Mouse (Mus musculus) liver, embryonic 12.5 days (tissue): ENCODE results near the gene Aspscr1. TPM values are rescaled to one million over a fixed set of nuclear protein-coding genes. Genes with fewer than 3 reads are reported as not detected.

Source experiments
- ATAC-seq: fragments of 200-750 bp; cut with Nextera tagmentation; 2 replicates; pipeline ENCODE4 v1.8.0; 2017; ENCODE audit warnings: moderate number of reproducible peaks, mild to moderate bottlenecking, moderate library complexity
- H3K27ac ChIP-seq: fragments of 300-500 bp; sonication (generic); 2 replicates; pipeline ENCODE4 v1.5.1; 2016; ENCODE audit warnings: mild to moderate bottlenecking
- H3K27me3 ChIP-seq: fragments of 300-500 bp; sonication (generic); replicated peaks from 2 replicates; pipeline ENCODE4 v1.6.1; 2016; ENCODE audit warnings: mild to moderate bottlenecking, moderate library complexity
- H3K36me3 ChIP-seq: fragments of 300-500 bp; sonication (generic); 2 replicates; pipeline ENCODE4 v1.6.1; 2016; ENCODE audit warnings: mild to moderate bottlenecking, moderate library complexity
- H3K4me1 ChIP-seq: fragments of 300-500 bp; sonication (generic); 2 replicates; pipeline ENCODE4 v1.6.1; 2016
- H3K4me2 ChIP-seq: fragments of 300-500 bp; sonication (generic); 2 replicates; pipeline ENCODE4 v1.6.1; 2016; ENCODE audit warnings: mild to moderate bottlenecking, moderate library complexity
- H3K4me3 ChIP-seq: fragments of 300-500 bp; sonication (generic); 2 replicates; pipeline ENCODE4 v1.5.1; 2016; ENCODE audit warnings: mild to moderate bottlenecking, moderate library complexity
- H3K9ac ChIP-seq: fragments of 300-500 bp; sonication (generic); 2 replicates; pipeline ENCODE4 v1.6.1; 2016; ENCODE audit warnings: mild to moderate bottlenecking, moderate library complexity
- H3K9me3 ChIP-seq: fragments of 300-500 bp; sonication (generic); replicated peaks from 2 replicates; pipeline ENCODE4 v1.6.1; 2016; ENCODE audit warnings: mild to moderate bottlenecking, moderate library complexity
- WGBS: fragments of 180-500 bp; shearing (Covaris S2); methylation state at CpG from one replicate; pipeline ENCODE4 v1.1.7; 2016; ENCODE audit not compliant: insufficient replicate concordance; 5-methylcytosine and 5-hydroxymethylcytosine counted together
- polyA plus RNA-seq: library from polyadenylated mRNA; unstranded; fragments of >200 nt; fragmentation: Nextera tagmentation; extraction: Ambion mirVana; gene quantifications from 2 replicates; pipeline ENCODE4 v1.2.1, GENCODE M21; 2016

Gene Aspscr1
- polyA plus RNA-seq, 1 experiment from 2014 or later: 65.2 TPM

DNA sequence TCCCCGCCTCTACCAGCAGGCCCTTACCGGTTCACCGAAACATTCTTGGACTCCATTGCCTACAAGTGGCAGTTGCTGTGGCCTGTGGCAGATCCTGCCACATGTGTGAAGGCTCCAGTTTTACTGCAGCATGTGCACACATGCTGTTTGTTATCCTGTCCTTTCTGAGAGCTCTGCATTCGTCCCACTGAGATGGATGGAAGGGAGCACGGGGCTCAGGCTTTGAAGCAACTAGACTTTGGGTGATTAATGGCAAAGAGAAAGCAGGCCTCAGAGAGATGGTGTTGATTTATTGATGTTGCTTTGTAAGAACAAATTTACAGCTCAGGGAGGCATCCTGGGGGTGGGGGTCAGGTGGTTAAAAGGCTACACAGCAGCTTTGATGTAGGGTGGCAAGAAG, 37.9 kb downstream of the Aspscr1 start:
- WGBS: 79% methylated on average over 5 of the region's 5 CpGs
- no peak overlapping the region for H3K9ac ChIP-seq
- no peak overlapping the region for H3K4me3 ChIP-seq
- ATAC-seq: no peak
- H3K27ac ChIP-seq: no peak overlapping the region
- H3K27me3 ChIP-seq: no peaks in the 10 kb centered on the region
- H3K36me3 ChIP-seq: peaks cover 53% of the 10 kb centered on the region
- peaks cover 39% of the 10 kb centered on the region for H3K4me1 ChIP-seq
- H3K4me2 ChIP-seq: no peak overlapping the region
- H3K9me3 ChIP-seq: no peaks in the 10 kb centered on the region

- no peak for ATAC-seq
- WGBS: 60% methylated on average over 8 of the region's 8 CpGs
- Histone ChIP-seq H3K4me3 (peak overlapping the region; percentile 75; the same call in 1 of the 2 replicates), H3K27ac (no peak overlapping the region), H3K27me3 (no peaks in the 10 kb centered on the region), H3K9ac (peak overlapping the region; percentile 83; the same call in 1 of the 2 replicates), H3K4me2 (peak overlapping the region; percentile 99), H3K9me3 (no peaks in the 10 kb centered on the region), H3K4me1 (peaks cover 29% of the 10 kb centered on the region), H3K36me3 (peaks cover 56% of the 10 kb centered on the region)
These were observed 39.3 kb downstream of the Aspscr1 start for GRCm38 (mm10) chr11:120711980-120712604.

DNA sequence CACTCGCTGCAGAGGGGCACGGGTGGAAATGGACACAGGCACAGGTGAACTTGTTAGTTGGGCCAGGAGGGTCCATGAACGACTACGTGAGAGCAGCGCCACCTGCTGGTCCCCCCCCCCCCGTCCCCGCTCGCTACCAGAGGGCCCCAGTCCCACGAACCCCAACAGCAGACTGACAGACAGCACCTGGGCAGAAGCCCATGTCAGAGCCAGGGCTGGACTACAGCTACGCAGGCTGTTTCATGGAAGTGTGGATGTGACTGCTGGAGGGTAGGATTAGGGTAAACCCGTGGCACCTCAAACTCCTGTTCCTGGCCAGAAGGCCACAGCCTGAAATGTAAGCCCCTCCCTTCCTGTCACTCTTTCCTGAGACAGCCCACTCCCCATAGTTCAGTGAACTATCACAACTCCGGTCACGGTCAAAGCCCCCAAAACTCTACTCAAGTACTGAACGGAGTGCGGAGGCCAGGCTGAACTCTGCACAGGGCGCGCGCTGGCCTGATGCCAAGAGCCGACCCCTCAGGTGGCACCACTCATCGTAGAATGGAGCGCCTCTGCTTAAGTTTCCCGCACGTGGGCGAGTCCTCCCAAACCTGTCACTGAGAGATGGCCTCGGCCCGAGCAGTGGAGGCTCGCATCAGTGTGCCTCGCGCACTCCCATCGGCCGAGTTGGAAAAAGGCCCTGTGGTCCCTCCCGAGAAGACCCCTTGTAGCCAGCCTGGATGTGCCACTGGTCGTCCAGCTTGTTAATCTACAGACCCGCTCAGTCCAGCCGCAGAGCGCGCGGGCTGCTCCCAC, 40.2 kb downstream of the Aspscr1 start:
- Histone ChIP-seq H3K4me2 (peak overlapping the region; percentile 99), H3K4me1 (peaks cover 25% of the 10 kb centered on the region), H3K36me3 (peaks cover 65% of the 10 kb centered on the region), H3K27me3 (no peaks in the 10 kb centered on the region), H3K9me3 (no peaks in the 10 kb centered on the region), H3K9ac (peak overlapping the region; percentile 83), H3K4me3 (peak overlapping the region; percentile 75), H3K27ac (peak overlapping the region; percentile 77)
- WGBS: under 1% methylated on average over 38 of the region's 38 CpGs
- peak; percentile 27 for ATAC-seq

DNA sequence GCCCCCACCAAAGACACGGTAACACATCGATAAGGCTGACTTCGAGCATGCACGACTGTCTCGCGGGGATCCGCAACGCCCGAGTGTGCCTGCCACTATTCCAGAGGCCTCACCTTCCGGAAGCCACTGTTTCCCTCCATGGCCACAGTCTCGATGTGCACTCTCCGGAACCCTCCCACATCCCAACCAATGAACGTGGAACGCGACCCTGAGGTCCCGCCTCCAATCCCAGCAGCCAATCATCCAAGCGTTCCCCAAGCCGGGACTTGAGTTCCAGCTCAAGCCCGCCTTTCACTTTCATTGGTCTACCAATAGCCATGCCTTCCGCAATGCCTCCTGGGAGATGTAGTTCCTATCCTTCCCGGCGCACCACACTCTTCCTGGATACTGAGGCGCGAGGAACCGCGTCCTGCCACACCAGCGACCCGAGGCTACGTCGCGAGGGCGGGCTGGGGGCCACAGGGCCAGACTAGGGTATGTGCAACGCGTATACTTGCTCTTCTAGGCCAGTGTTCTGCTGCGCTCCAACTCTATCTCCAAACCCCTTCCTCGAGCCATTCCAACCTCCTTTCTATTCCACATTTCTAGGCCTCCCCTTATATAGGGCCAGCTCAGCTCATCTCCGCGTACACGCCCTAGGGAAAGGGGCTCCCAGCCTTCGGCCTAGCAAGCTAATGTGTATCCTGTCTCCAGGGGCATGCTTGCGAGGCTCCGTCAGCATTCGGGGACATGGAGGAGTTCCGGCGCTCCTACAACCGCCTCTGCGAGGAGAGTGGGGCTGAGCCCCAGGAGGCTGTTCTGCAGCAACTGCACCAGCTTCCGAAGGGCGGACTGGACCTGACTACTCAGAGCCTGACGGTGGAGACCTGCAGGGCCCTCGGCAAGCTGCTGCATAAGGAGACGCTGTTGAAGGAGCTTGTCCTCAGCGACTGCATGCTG, 41.1 kb downstream of the Aspscr1 start, which contains the start of the genes Cenpx and Lrrc45:
Cenpx (minus strand) TSS at position 159 of the 939 bp plus-strand sequence.
Lrrc45 (plus strand) TSS at position 346 of the 939 bp plus-strand sequence.
- Histone ChIP-seq H3K27me3 (no peaks in the 10 kb centered on the region), H3K9me3 (no peaks in the 10 kb centered on the region), H3K9ac (peak within 1 kb of the TSS; percentile 83), H3K36me3 (peaks cover 68% of the 10 kb centered on the region), H3K4me2 (peak within 1 kb of the TSS; percentile 99), H3K4me1 (peaks cover 25% of the 10 kb centered on the region), H3K4me3 (peak within 1 kb of the TSS; percentile 75), H3K27ac (peak within 1 kb of the TSS; percentile 77)
- ATAC-seq: peak; percentile 96
- 3% methylated on average over 53 of the region's 53 CpGs for WGBS

DNA sequence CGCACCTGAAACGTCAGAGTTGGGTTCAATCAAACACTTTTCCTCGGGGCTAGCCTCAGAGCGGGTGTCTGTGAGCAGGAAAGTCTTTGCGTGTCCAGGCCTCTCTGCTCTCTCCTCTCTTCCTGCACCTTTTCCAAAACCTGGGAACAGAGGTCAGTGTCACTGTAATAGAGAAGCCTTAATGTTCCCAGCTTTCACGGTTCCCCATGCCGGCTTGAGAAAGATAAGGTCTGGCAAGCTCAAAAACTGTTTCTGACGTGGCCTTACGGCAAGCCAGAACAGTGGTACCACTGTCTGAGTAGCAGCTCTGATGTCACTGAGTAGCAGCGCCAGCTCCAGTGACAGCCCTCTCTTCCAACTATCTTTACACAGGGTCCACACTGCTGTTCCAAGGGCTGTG, 41.8 kb downstream of the Aspscr1 start:
- Histone ChIP-seq H3K9ac (peak overlapping the region; percentile 73), H3K4me3 (peak overlapping the region; percentile 75), H3K27ac (peak overlapping the region; percentile 49; the same call in 1 of the 2 replicates), H3K27me3 (no peaks in the 10 kb centered on the region), H3K4me2 (peak overlapping the region; percentile 99), H3K4me1 (peaks cover 25% of the 10 kb centered on the region), H3K36me3 (peaks cover 68% of the 10 kb centered on the region), H3K9me3 (no peaks in the 10 kb centered on the region)
- no peak for ATAC-seq
- WGBS: 36% methylated on average over 10 of the region's 10 CpGs

GRCm38 (mm10) chr11:120715131-120715530, 42.4 kb downstream of the Aspscr1 start:
- peak overlapping the region; percentile 73; the same call in 1 of the 2 replicates for H3K9ac ChIP-seq
- 82% methylated on average over 9 of the region's 9 CpGs for WGBS
- peak overlapping the region; percentile 75; the same call in 1 of the 2 replicates for H3K4me3 ChIP-seq
- ATAC-seq: no peak
- no peak overlapping the region for H3K27ac ChIP-seq
- no peaks in the 10 kb centered on the region for H3K9me3 ChIP-seq
- H3K27me3 ChIP-seq: peaks cover 5% of the 10 kb centered on the region
- peaks cover 25% of the 10 kb centered on the region for H3K4me1 ChIP-seq
- H3K36me3 ChIP-seq: peaks cover 68% of the 10 kb centered on the region
- H3K4me2 ChIP-seq: peak overlapping the region; percentile 99

DNA sequence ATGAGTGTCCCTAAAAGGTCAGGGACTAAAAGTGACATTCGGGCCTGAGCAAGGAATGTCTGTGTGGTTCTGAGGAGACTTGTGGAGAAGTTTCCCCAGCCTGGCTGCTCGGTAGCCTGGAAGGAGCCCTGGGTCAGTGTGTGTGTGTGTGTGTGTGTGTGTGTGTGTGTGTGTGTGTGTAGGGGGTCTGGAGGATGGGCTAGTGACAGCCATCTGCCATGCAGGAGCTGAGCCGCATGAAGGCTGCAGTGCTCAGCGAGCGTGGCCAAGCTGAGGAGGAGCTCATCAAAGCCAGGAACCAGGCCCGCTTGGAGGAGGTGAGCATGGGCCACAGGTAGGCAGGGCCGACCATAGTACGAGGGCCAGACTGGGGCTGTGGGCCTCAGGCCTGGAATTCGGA, 46.5 kb downstream of the Aspscr1 start:
- H3K9ac ChIP-seq: no peak overlapping the region
- peaks cover 53% of the 10 kb centered on the region for H3K36me3 ChIP-seq
- peaks cover 28% of the 10 kb centered on the region for H3K4me1 ChIP-seq
- H3K4me2 ChIP-seq: no peak overlapping the region
- H3K27ac ChIP-seq: no peak overlapping the region
- WGBS: 86% methylated on average over 9 of the region's 9 CpGs
- no peak for ATAC-seq
- no peaks in the 10 kb centered on the region for H3K9me3 ChIP-seq
- H3K4me3 ChIP-seq: no peak overlapping the region
- peaks cover 42% of the 10 kb centered on the region for H3K27me3 ChIP-seq

GRCm38 (mm10) chr11:120719841-120720376, 47.1 kb downstream of the Aspscr1 start:
- 86% methylated on average over 13 of the region's 13 CpGs for WGBS
- no peak overlapping the region for H3K4me2 ChIP-seq
- peaks cover 42% of the 10 kb centered on the region for H3K27me3 ChIP-seq
- H3K27ac ChIP-seq: no peak overlapping the region
- H3K9me3 ChIP-seq: no peaks in the 10 kb centered on the region
- no peak overlapping the region for H3K4me3 ChIP-seq
- no peak for ATAC-seq
- peaks cover 21% of the 10 kb centered on the region for H3K4me1 ChIP-seq
- H3K9ac ChIP-seq: no peak overlapping the region
- peaks cover 51% of the 10 kb centered on the region for H3K36me3 ChIP-seq

DNA sequence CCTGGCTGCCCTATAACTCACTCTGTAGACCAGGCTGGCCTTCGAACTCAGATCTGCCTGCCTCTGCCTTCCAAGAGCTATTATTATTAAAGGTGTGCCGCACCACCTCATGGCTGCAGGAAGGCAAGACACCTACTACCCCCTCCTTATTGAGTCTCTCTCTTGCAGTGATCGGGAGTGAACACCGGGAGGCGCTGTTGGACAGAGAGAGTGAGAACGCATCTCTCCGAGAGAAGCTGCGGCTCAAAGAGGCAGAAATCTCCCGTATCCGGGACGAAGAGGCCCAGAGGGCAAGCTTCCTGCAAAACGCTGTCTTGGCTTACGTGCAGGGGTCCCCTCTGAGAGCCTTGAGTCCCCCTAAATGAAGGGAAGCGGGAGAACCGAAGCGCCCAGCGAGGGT, 47.7 kb downstream of the Aspscr1 start:
- Histone ChIP-seq H3K9me3 (no peaks in the 10 kb centered on the region), H3K36me3 (peaks cover 47% of the 10 kb centered on the region), H3K4me1 (peaks cover 17% of the 10 kb centered on the region), H3K4me2 (peak overlapping the region; percentile 80), H3K27ac (no peak overlapping the region), H3K4me3 (no peak overlapping the region), H3K27me3 (peaks cover 46% of the 10 kb centered on the region), H3K9ac (peak overlapping the region; percentile 10; the same call in 1 of the 2 replicates)
- peak; percentile 19; the same call in 1 of the 2 replicates for ATAC-seq
- 9% methylated on average over 17 of the region's 17 CpGs for WGBS

GRCm38 (mm10) chr11:120721124-120722066, 48.6 kb downstream of the Aspscr1 start, which contains the start of gene Rac3:
Gene Rac3, plus strand, starts transcription at chr11:120721470.
- Histone ChIP-seq H3K4me3 (peak within 1 kb of the TSS; percentile 54), H3K27me3 (peaks cover 55% of the 10 kb centered on the region), H3K9ac (peak within 1 kb of the TSS; percentile 51), H3K9me3 (no peaks in the 10 kb centered on the region), H3K27ac (no peak within 1 kb of the TSS), H3K4me2 (peak within 1 kb of the TSS; percentile 80), H3K36me3 (peaks cover 40% of the 10 kb centered on the region), H3K4me1 (peaks cover 21% of the 10 kb centered on the region)
- peak; percentile 28; the same call in 1 of the 2 replicates for ATAC-seq
- under 1% methylated on average over 88 of the region's 90 CpGs for WGBS
